Mouse (Mus musculus) lung, postnatal 14 days (tissue): ENCODE data around the gene Cdh23.

ENCODE experiments used
- DNase-seq: peaks from one replicate; pipeline ENCODE4 v3.0.0; 2021

Gene Cdh23

DNA sequence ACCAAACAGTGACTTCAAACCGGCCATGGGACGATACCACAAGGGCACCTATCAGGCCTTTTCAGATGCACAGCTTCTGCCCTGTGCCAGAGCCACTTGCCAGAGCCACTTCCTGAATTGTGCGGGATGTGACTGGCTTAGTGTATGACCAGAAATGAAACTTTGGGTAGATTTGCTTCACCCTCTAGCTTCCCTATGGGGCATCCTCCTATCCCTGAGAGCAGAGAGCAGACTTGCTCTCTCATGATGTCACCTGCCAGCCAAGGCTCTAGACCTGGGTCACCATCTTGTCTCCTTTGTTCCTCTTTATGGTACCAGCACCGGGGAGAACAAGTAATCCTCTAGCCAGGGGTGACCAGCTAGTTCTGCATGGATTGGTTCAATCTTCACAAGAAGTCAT is 10.0 kb upstream of the Cdh23 start:
- DNase-seq, result no peak

DNA sequence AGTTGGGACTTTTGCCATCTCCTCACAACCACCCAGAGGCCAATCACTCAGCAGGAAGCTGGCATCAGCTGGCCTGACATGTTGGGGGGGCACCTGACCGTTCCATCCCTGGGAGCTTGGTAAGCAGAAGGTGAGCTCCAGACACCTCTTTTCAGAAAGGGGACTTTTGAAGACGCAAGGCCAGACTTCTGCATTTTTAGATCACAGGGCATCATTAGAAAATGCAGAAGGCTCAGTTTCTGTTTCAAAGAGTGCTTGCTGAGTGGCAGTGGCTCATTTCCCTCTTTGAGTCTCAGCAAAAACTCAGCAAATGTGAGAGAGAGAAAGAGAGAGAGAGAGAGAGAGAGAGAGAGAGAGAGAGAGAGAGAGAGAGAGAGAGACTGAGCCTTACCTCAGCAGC is 8.8 kb upstream of the Cdh23 start:
- DNase-seq, result no peak

DNA sequence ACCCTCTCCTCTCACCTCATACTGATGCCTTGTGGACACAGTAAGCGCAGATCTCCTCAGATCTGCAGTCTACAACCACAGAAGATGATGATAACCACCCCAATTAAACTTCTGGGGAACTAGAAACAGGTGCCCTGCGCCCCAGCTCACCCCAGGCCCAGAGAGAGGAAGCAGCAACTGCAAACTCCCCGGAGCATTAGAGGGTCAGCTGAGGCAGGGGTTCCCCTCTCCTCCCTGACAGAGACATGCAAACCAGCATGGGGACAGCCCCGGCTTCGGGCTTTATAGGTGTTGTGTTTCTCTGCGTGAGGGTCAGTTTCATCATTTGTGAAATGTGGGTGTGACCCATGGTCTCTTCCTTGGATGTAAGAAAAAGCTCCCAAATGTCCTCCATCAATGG is 1.5 kb upstream of the Cdh23 start:
- no peak for DNase-seq

DNA sequence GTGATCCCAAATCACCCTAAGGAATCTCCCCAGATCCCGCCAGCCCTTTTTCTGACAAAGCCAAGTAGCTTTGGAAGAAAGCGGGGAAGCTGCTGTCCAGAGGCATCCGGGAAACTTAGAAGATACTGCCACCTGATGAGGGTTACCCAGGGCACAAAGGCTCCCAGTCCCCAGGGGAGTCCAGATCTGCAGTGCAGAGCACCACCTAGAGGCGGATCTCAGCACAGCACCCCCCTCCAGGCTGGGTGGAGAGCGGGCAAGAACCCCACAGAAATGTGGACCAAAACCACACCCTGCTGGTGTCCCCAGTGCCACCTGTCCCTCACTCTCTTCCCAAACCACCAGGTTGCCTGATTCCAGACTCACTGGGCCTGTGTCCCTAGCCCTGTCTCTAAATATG is 685 bp upstream of the Cdh23 start:
- DNase-seq, result peak; percentile 75

DNA sequence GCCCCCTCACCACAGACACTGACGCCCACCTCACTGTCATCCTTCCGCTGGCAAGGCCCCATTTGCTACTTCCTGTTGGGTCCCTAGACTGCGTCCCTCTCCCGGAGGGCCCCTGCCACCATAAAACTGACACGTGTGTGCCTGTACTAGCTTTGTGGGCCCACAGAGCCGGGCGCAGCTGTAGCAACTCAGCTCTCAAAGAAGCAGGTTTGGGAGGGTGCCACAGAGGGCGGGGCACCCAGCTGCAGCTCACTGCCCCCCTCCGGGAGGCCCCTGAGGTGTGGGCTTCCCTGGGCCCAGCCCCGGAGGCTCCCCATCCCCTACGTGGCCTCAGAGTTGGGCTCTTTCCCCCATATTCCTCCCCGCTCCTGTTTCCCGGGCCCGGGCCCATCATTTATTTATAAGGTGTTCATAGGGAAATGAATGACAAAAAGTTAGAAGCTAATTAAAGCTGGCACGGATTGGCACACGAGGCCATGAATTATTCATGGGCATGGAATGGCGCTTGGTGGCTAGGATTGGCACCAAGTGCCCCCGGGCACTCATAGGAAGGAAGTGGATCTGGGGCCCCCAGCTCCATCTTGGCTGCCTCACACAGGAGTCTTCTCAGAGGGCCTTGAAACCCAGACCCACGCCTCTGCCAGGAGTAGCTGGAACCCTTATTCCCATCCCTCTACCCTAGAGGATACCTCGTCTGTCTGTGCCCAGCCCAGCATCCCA is 4.5 kb downstream of the Cdh23 start:
- DNase-seq, result no peak

DNA sequence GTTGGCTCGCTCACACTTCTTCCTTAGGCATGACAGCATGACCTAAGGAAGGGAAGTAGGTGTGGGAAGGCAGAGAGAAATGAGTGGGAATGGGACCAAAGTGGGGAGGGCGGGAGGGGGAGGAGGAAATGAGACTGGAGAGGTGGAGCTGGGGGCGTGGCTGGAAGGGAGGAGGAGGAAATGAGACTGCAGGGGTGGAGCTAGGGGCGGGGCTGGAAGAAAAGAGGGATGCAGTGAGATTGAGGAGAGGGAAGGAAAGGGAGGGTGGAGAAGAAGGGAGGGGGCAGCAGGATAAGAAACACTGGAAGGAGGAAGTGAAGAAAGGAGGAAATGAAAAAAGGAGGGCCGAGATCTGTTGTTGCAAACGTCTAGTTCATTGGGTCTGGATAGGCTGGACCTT is 5.3 kb downstream of the Cdh23 start:
- DNase-seq, result peak; percentile 34

DNA sequence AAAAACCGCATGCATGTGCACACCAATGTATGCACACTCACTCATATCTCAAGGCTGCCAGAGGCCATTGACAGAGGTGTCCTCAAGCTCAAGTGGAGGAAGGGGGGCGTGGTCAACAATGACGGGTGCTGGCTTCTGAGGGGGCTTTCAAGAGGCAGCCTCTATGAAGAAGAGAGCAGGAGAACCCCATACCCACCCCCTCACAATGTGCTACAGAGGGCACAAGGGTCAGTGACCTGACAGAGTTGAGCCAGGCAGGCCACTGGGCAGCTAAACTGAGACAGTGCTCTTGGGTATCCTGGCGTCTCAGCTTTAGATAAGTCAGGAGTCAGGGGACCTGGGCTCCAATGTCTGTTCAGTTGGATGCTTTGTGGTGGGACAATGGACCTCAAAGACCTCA is 6.9 kb downstream of the Cdh23 start:
- DNase-seq, result no peak

DNA sequence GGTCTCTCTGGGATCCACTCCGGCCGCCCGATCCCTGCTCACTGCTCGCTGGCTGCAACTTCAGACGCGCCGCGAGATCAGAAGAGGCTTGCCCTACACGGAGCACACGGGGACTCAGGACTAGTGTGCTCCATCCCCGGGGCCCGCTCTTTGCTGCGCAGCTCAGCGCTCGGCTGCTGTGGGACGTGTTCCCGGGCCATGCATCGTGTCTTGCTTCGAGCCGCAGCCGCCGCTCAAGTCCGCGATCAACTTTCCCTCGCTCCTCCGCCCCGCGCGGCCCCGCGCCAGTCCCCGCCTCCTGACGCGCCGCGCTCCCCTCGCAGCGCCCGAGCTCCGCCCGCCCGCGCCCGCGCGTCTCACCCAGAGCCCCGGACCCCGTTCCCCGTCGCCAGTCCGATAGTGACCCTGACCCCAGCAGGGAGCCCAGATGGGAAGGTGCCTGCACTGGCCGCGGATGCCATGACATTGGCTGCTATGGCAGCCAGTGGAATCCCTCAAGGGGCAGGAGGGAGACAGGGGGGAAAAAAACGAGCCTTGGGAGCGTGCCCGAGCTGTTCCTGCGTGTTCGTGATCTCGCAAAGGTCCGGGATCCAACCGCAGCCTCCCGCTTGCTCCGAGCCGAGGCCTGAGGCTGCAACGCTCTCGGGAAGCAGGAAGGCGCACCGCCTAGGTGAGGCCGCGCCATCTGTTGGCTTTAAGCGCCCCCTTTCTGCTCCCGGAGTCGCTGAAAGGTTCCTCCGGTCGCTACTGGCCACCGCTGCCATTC is 9.1 kb downstream of the Cdh23 start:
- DNase-seq, result peak; percentile 57

DNA sequence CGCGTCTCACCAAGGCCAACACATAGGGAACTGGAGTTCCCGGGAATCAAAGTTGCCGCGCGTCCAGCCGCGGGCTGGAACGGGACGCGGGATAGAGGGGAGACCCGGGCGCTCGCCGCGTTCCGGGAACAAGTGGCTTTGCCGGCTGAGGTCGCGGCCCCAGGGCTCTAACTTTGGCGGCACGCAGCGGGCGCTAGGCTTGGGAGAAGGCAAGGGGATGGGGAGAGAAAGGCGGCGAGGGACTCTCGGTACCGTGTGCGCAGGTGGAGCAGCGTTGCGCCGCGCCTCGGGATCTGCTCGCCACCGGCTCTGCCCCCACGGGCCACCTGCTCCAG is 9.7 kb downstream of the Cdh23 start:
- no peak for DNase-seq

DNA sequence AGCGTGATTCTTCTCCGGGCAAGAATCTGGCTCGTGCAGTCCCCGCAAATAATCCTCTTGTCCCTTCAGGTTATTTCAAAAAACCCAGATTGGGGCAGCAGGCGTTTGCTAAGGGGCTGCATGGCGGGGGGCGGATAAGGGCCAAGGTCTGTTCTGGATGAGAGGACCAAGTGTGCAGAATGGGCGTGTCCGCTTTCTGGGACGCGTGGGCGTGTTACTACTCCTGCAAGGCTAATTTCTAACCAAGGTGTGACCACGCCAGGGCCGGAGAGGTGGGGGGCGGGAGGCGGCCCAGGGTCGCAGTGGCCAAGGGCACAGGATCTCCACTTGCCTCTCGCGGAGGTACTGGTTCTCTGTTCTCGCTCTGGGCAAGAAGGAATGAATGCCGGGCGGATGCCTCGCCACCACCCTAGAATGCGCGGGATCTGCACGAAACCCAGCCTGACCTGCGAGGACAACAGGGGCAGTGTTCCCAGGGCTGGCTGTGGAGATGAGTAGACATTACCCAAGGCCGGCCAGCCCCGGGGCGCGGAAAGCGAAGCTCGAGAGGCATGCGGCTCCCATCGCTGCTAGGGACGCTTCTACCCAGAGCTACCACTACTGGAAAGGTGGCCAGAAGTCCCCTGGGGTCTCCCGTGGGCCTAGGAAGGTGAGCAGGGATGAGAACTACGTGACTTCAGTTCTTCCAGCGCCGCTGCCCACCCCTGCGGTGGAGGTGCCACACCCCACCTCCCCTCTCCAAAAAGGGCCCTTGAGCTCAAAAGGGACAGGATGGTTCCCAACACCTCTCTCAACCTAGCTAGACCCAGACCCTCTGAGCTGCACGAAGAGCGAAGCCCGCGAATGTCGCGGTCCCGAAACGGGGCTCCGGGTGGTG is 10.3 kb downstream of the Cdh23 start:
- DNase-seq, result no peak

DNA sequence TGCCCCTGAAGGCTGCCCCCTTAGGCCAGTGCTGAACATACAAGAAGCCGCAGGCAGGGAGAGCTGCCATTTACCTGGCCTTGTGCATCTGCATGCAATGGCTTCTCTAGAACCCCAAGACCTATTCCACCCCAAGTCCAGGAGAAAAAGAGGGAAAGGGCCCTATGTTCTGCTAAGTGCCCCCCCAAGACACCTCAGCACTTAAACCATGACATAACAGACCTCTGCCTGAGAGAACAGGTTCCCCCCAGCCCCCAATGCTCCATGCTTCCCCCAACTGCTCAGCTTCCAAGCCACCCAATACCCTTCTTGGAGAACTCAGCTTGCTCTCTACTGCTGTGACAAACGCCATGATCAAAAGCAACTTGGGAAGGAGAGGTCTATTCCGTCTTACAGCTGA is 17.4 kb downstream of the Cdh23 start:
- DNase-seq, result no peak

DNA sequence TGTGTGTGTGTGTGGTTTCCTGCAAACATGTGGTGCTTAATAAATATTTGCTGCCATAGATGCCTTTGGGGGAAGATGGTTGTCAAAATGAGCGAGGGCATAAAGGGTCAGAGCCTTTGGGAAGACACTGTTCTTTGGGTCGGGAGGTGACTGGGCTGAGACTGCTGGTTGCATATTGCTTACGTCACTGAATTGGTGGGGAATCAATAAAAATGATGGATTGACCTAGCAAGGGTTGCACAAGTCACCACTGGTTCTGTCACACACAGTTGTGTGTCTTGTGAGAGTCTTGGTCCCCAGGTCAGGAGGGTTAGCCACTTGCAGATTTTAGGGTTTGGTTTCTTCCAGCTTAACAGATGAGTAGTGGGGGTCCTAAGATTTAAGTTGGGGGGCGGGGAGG is 19.0 kb downstream of the Cdh23 start:
- no peak for DNase-seq

DNA sequence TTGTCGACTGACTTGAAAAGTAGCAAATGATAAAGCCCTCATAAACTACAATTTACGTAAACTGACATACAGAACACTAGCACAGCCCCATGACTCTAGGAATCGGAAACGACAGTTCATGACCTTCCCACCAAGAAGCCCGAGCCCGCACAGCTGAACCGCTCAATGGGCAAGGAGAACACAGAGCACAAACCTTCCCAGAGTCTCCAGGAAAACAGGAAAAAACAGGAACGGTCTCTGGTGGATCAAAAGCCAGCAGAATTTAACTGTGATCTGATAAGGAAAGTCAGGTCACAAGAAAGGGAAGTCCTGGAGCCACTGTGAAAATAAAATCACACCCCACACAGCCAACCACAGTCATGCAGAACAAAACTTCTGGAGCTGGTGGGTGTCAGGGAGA is 26.1 kb downstream of the Cdh23 start:
- DNase-seq, result no peak

DNA sequence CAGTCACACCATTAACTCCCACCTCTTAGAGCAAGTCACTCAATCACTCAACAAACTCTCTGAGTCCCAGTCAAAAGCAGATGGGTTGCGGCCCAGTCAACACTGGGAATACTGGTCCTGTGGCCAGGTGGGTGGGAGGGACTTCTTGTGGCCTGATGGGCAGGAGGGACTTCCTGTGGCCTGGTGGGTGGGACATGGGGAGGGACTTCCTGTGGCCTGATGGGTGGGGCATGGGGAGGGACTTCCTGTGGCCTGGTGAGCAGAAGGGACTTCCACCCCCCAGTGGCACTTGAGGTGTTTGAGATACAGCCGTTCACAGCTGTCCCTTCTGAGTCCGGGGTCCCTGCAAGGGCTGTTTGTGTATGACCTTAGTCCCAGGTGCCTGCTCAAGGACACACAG is 27.7 kb downstream of the Cdh23 start:
- no peak for DNase-seq

DNA sequence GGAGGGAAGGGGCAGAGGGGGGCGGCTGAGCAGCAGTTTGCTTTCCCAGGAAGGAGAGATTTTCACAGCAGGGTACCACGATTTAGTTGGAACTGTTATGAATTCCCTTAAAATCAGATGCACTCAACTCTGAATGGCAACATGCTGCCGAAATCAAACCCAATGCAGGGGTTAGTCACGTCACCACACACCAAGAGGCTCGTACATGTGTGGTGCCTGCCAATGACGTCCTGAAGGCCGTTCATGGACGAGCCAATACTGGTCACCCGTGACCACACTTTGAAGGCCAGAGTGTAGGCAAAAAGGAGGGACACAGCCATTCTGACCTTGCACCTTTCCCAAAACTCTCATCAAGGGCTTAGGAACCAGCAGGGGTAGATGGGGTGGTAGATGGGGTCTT is 35.3 kb downstream of the Cdh23 start:
- no peak for DNase-seq

DNA sequence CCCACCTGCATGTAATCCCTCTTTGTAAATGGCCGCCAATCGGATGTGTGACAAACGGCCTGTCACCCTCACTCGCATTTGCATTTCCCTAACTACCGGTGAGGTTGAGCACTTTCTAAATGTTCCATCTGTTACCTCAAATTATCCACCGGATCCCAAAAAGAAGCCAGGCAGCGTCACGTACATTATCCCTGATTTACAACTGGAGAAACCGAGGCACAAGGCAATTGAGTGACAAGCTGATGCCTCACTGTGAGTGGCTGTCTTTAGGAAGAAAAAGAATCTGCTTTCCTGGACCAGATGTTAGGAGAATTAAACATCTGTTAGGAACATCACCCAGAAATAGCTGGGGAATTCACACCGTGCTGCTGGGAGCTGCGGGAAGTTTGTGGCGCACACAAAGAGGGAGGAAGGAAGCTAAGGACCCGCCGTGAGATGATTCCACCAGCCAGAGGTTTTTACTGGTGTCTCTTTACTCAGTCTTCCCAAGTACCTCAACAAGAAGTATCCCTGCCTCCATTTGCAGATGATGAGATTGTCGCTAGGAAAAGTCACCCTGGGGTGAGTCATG is 36.8 kb downstream of the Cdh23 start:
- no peak for DNase-seq

DNA sequence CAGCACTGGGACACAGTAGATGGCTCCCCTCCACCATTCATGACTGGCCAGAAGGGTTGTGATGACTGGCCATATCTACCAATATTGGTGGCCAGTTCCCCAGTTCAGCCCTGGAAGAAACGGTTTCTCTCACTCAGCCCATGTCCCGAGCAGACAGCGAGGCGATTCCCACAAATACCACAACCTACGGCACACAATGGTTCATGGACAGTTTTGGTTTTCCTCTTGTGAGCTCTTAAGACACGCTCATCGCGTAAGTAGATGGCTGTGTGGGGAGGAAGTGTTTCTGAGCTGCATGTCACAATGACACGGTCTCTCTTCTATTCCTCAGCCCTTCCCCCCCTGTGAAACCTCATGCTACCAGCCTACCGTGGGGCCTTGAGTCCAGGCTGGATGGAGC is 38.1 kb downstream of the Cdh23 start:
- DNase-seq, result no peak

DNA sequence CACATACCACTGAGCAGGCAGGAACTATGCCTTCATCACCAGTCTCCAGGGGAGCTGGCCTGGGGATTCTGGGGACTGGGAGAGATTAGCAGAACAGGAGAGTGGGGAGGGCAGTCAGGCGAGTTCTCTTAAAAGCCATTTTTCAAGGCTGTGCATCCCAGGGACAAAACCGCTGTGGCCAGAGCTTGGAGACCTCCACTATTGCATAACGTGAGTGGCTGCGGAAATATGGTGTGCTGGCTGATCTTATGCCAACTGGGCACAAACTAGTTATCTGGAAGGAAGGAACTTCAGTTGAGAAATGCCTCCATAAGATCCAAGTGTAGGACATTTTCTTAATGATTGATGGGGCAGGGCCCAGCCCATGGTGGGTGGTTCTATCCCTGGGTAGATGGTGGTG is 42.6 kb downstream of the Cdh23 start:
- no peak for DNase-seq

DNA sequence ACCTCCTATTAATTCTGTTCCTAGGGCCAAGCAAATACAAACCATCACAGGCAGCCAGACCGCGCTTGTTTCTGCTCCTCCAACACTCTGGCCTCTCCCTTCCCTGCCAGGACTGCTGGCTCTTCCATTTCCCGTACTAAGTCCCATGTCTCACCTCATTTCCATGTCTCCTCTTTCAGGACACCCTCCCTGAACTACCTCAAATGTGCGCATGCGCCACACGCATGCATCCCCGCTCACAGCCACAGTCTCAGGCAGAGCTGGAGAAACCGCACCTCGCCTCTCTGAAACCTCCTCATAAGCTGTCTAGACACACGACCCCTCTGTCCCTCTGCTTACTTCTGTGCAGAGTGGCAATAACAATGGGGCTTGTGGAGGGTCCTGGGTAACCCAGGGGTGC is 43.2 kb downstream of the Cdh23 start:
- DNase-seq, result no peak

DNA sequence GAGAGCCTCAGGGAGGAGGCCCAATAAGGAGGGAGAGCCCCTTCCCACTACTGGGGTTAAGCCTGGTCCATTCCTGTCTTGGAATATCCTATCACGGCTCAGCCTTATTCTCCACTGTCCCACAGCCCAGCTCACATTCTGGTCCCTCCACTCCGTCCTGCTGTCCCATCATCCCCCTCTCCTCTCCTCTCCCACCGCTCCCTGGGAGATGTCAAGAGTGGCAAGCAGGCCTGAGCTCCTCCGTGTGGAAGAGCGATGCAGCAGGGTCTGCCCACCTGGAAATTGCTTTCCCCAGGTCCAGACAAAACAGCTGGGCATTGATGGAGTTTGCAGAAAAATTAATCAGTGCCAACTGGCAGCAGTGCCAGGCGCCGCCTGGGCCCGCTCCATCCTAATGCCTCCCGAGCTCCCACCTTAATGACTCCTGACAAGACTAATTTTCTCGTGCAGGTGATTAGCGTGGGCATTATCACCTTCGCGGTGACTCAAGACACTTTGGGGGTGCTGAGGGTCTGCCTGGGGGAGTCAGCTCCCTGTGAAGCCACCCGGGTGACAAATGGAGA is 52.1 kb downstream of the Cdh23 start:
- DNase-seq, result no peak

DNA sequence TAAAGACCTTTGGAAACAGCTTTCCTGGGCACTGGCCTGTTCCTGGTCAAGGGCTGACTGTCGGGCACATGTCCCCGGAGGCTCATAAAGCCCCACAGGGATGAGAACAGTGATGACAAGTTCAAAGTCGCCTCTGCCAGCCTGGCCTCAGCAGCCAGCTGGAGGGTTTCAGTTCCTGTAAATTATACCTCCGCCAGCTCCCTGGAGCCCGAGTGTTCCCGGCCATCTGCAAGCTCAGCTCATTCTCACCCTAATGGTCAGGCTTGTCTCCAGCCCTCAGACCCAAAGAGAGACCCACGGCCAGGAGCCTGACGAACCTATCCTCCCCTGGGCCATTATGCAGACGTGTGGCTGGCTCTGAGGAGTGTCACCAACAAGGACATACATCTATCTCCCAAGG is 57.0 kb downstream of the Cdh23 start:
- DNase-seq, result no peak

DNA sequence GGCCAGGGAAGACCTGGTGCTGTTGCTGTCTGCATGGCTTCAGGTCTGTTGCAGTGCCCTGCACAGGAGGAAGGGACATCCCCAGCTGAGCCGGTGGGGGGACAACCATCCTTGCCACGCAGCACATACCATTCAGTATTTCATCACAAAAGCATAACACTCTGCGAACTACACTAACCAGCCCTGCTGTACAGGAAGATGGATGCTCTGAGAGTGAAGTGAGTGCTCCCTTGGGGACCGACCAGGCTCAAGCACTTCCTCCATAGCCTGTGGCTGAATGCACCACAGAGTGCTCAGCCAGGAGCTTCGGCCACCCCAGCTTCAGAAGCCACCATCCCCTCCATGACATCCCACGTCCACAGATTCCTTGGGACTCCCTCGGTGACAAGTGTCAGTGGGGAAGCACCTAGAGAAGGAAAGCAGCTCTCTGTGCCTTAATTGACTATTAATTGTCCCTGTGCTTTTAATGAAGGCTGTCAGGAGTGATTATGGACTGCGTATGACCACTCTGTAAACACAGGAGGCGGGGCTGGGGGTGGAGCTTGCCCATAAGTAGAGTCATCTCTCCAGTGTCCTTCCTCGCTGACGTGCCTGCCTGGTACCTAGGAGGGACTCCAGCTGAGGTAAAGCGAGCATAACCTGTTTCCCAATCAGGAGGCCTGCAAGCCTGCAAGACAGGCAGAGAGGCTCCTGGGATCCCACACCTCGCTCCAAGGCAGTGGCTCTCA is 60.6 kb downstream of the Cdh23 start:
- no peak for DNase-seq

DNA sequence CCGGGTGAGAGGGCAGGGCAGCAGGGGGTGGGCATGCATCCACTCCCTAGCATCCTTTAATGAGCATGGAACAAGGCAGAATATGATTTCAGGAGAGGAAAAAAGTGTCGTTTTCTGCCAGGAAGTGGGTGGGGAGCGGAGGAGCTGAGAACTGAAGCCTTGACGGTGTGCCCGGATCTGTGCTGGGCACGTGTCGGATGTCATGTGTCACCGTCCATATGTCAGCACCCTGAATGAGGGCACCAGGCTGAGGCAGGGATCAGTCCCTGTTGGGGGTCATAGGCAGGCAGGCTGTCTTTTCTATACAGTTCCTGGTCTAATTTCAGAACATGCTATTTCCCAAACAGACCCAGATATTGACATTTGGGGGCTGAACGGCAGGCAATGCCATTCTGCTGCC is 61.9 kb downstream of the Cdh23 start:
- DNase-seq, result no peak
